Mouse (Mus musculus): ENCODE data around the gene Gm960.

Gene Gm960

GRCm38 (mm10) chr19:4698205-4698677 lies at the start of gene Gm960:
TSS of gene Gm960 (minus strand) at chr19:4698668.
- peak; percentile 57 for DNase-seq (ENCODE audit: low read depth, low spot score)

GRCm38 (mm10) chr19:4747631-4748312 lies 49.3 kb upstream of the Gm960 start:
- DNase-seq (ENCODE audit: low read depth, low spot score): no peak

- DNase-seq (ENCODE audit: low read depth, low spot score): no peak
These were observed 48.1 kb upstream of the Gm960 start for GRCm38 (mm10) chr19:4746611-4747010.

- no peak for DNase-seq (ENCODE audit: low read depth, low spot score)
These were observed 47.2 kb upstream of the Gm960 start for GRCm38 (mm10) chr19:4745681-4746080.

- DNase-seq (ENCODE audit: low read depth, low spot score): no peak
These were observed 46.6 kb upstream of the Gm960 start for GRCm38 (mm10) chr19:4745057-4745456.

GRCm38 (mm10) chr19:4744026-4744425 lies 45.6 kb upstream of the Gm960 start:
- DNase-seq (ENCODE audit: low read depth, low spot score): no peak

- peak; percentile 22 for DNase-seq (ENCODE audit: low read depth, low spot score)
These were observed 45.1 kb upstream of the Gm960 start for GRCm38 (mm10) chr19:4743524-4743923.

- DNase-seq (ENCODE audit: low read depth, low spot score): no peak
These were observed 43.8 kb upstream of the Gm960 start for GRCm38 (mm10) chr19:4742229-4742628.

GRCm38 (mm10) chr19:4741482-4741881 lies 43.0 kb upstream of the Gm960 start:
- DNase-seq (ENCODE audit: low read depth, low spot score): no peak

GRCm38 (mm10) chr19:4739762-4740161 lies 41.3 kb upstream of the Gm960 start:
- no peak for DNase-seq (ENCODE audit: low read depth, low spot score)

GRCm38 (mm10) chr19:4739053-4739452 lies 40.6 kb upstream of the Gm960 start:
- no peak for DNase-seq (ENCODE audit: low read depth, low spot score)

- no peak for DNase-seq (ENCODE audit: low read depth, low spot score)
These were observed 39.4 kb upstream of the Gm960 start for GRCm38 (mm10) chr19:4737866-4738265.

GRCm38 (mm10) chr19:4733052-4733451 lies 34.6 kb upstream of the Gm960 start:
- DNase-seq (ENCODE audit: low read depth, low spot score): no peak

GRCm38 (mm10) chr19:4729186-4729585 lies 30.7 kb upstream of the Gm960 start:
- DNase-seq (ENCODE audit: low read depth, low spot score): no peak

GRCm38 (mm10) chr19:4720671-4721244 lies 22.3 kb upstream of the Gm960 start:
- DNase-seq (ENCODE audit: low read depth, low spot score): no peak

GRCm38 (mm10) chr19:4720112-4720511 lies 21.6 kb upstream of the Gm960 start:
- no peak for DNase-seq (ENCODE audit: low read depth, low spot score)

- DNase-seq (ENCODE audit: low read depth, low spot score): no peak
These were observed 20.9 kb upstream of the Gm960 start for GRCm38 (mm10) chr19:4719351-4719764.

GRCm38 (mm10) chr19:4718716-4719115 lies 20.2 kb upstream of the Gm960 start:
- DNase-seq (ENCODE audit: low read depth, low spot score): no peak

GRCm38 (mm10) chr19:4717281-4717680 lies 18.8 kb upstream of the Gm960 start:
- DNase-seq (ENCODE audit: low read depth, low spot score): no peak

- no peak for DNase-seq (ENCODE audit: low read depth, low spot score)
These were observed 18.3 kb upstream of the Gm960 start for GRCm38 (mm10) chr19:4716756-4717155.

- no peak for DNase-seq (ENCODE audit: low read depth, low spot score)
These were observed 15.4 kb upstream of the Gm960 start for GRCm38 (mm10) chr19:4713886-4714285.

GRCm38 (mm10) chr19:4712781-4713526 lies 14.5 kb upstream of the Gm960 start:
- DNase-seq (ENCODE audit: low read depth, low spot score): no peak

All from brain, embryonic 18.5 days (tissue).